Mouse (Mus musculus): ENCODE results near the gene Snrpf.

DNA sequence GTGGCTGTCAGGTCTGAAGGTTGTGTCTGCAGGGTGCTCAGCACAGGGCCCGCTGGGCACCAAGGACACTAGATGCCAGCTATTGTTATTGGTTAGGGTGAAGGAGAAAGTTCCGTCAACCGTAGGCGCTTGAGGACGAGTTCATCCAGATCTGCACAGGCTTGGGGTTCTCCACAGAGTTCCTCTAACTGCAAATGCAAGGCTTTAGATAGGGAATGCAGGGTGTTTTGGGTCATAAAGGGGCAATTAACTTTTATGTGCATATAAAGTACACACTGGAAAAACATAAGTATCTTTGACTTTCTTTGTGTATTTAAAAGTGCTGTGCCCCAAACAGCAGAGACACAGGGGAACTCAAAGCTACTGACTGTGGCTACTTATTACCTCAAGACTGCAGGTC, 40.8 kb upstream of the Snrpf start:
- no peak for TF ChIP-seq POLR2A (IDR thresholded peaks at IDR 0.05; ENCODE audit: borderline replicate concordance, extremely low read depth, low read depth, low read length)
- no peak for TF ChIP-seq CTCF (IDR thresholded peaks at IDR 0.05; ENCODE audit: insufficient read depth, low read length)
